Mouse (Mus musculus) B cell, adult 62 days (primary cell): ENCODE results near the gene Olfr1413. TPM values are rescaled to one million over a fixed set of nuclear protein-coding genes. Genes with fewer than 3 reads are reported as not detected.

Source experiments
- total RNA-seq: library from RNA; stranded (reverse); gene quantifications from 4 replicates; pipeline ENCODE4 v1.2.4, GENCODE M21; 2023

Olfr1413 gene
- total RNA-seq, result not detected in 4 replicates

GRCm38 (mm10) chr1:92571022-92571421 lies at the start of gene Olfr1413:
Gene Olfr1413, plus strand, starts transcription at chr1:92571322.

GRCm38 (mm10) chr1:92585479-92585878 lies 14.4 kb downstream of the Olfr1413 start, which contains the start of gene Olfr1412:
Gene Olfr1412, plus strand, starts transcription at chr1:92585779.

GRCm38 (mm10) chr1:92594111-92594510 lies 23.0 kb downstream of the Olfr1413 start, which contains the start of gene Olfr1411:
Gene Olfr1411, plus strand, starts transcription at chr1:92594411.

GRCm38 (mm10) chr1:92605482-92605881 lies 34.4 kb downstream of the Olfr1413 start, which contains the start of gene Olfr1410:
Gene Olfr1410, plus strand, starts transcription at chr1:92605782.

GRCm38 (mm10) chr1:92617488-92617887 lies 46.4 kb downstream of the Olfr1413 start, which contains the start of gene Olfr12:
Gene Olfr12, plus strand, starts transcription at chr1:92617788.

Other genes starting within 250 kb of the Olfr1413 start
- gene Ndufa10, start 97.5 kb upstream of the Olfr1413 start, total RNA-seq, result 101 to 110 TPM (median 107 TPM) in 4 replicates
- gene Olfr1416, start 86.2 kb upstream of the Olfr1413 start, total RNA-seq, result not detected in 4 replicates
- not detected in 4 replicates for gene Olfr1415, start 75.2 kb upstream of the Olfr1413 start, total RNA-seq
- not detected in 4 replicates for gene Olfr1414, start 52.7 kb upstream of the Olfr1413 start, total RNA-seq
- gene Olfr1412, start 14.5 kb downstream of the Olfr1413 start, total RNA-seq, result not detected in 4 replicates
- gene Olfr1411, start 23.1 kb downstream of the Olfr1413 start, total RNA-seq, result not detected in 4 replicates
- gene Olfr1410, start 34.5 kb downstream of the Olfr1413 start, total RNA-seq, result not detected in 4 replicates
- gene Olfr12, start 46.5 kb downstream of the Olfr1413 start, total RNA-seq, result not detected in 4 replicates
- 69.8 to 73.5 TPM (median 72.4 TPM) in 4 replicates for gene Cops9, start 70.7 kb downstream of the Olfr1413 start, total RNA-seq
- not detected in 4 replicates for gene Otos, start 77.5 kb downstream of the Olfr1413 start, total RNA-seq